Mouse (Mus musculus) heart, embryonic 10.5 days (tissue): ENCODE results near the gene Gnmt. TPM values are rescaled to one million over a fixed set of nuclear protein-coding genes. Genes with fewer than 3 reads are reported as not detected.

Source experiments
- DNase-seq: peaks from one replicate; pipeline ENCODE4 v3.0.0-alpha.2; 2017; ENCODE audit warnings: low spot score
- H3K27ac ChIP-seq: fragments of 300-500 bp; sonication (generic); 2 replicates; pipeline ENCODE4 v1.5.1; 2016; ENCODE audit warnings: mild to moderate bottlenecking
- H3K27me3 ChIP-seq: fragments of 300-500 bp; sonication (generic); 2 replicates; pipeline ENCODE4 v1.6.1; 2016; ENCODE audit warnings: mild to moderate bottlenecking; ENCODE audit not compliant: poor library complexity, insufficient read depth, severe bottlenecking
- H3K36me3 ChIP-seq: fragments of 300-500 bp; sonication (generic); 2 replicates; pipeline ENCODE4 v1.6.1; 2016; ENCODE audit warnings: mild to moderate bottlenecking, moderate library complexity
- H3K4me1 ChIP-seq: fragments of 300-500 bp; sonication (generic); 2 replicates; pipeline ENCODE4 v1.6.1; 2016; ENCODE audit warnings: mild to moderate bottlenecking
- H3K4me3 ChIP-seq: fragments of 300-500 bp; sonication (generic); 2 replicates; pipeline ENCODE4 v1.5.1; 2016; ENCODE audit warnings: mild to moderate bottlenecking, moderate library complexity
- H3K9me3 ChIP-seq: fragments of 300-500 bp; sonication (generic); 2 replicates; pipeline ENCODE4 v1.6.1; 2016; ENCODE audit warnings: mild to moderate bottlenecking, moderate library complexity
- WGBS: fragments of 180-500 bp; shearing (Covaris S2); methylation state at CpG from one replicate; pipeline ENCODE4 v1.1.7; 2016; 5-methylcytosine and 5-hydroxymethylcytosine counted together
- polyA plus RNA-seq: library from polyadenylated mRNA; unstranded; fragments of >200 nt; fragmentation: Nextera tagmentation; extraction: Ambion mirVana; gene quantifications from 2 replicates; pipeline ENCODE4 v1.2.1, GENCODE M21; 2016

Gnmt gene
- polyA plus RNA-seq, 1 experiment from 2014 or later, result 2.3 TPM

DNA sequence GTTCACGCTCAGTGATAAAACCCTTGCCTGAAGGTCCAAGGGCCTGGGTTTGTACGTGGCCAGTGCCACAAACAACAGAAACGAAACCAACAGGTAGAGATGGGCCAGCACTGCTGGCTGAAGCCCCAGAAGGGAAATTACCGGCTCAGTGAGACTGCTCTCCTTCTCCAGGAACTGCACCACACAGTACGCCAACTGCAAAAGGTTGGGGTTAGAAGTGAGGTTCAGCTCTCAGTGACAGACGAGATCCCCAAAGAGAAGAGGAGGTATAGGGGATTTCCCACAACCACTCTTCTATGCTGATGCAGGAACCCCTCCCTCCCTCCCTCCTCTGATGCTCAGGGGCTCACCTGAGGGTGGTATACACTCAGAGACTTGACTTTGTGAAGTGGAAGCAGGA lies 43.1 kb downstream of the Gnmt start:
- H3K4me1 ChIP-seq, result peaks cover 16% of the 10 kb centered on the region
- WGBS, result 90% methylated on average over 6 of the region's 6 CpGs
- H3K27ac ChIP-seq, result no peak overlapping the region
- no peaks in the 10 kb centered on the region for H3K9me3 ChIP-seq
- DNase-seq, result no peak
- no peaks in the 10 kb centered on the region for H3K27me3 ChIP-seq
- no peak overlapping the region for H3K4me3 ChIP-seq
- peaks cover 66% of the 10 kb centered on the region for H3K36me3 ChIP-seq

DNA sequence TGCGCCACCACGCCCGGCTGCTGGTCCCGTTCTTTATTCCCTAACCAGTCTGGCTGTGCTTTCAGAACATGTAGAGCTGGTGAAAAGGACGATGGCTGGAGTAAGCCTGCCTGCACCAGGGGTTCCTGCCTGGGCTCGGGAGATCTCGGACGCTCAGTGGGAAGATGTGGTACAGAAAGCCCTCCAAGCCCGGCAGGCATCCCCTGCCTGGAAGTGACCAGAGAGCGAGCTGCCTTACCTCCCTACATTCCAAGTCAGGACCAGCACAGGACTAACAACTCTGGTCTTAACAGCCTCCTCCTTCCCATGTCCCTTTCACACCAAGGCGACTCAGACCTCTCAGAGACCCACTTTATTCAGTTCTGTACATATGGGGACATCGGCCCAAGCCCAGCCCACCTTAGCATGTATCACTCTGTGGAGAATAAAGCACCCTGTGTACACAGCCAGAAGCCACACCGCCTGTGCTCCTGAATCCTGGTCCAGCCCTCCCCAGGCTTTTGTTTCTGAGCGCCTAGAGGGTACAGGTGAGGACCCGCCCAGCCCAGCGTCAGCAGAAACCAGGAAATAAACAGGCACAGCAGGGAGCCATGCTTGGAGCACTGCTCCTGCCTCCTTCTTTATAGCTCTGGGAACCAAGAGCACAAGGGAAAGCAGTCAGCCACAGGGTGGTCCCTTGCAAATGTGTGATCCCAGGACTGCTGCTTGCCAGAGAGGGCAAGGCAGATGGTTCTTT lies 46.1 kb downstream of the Gnmt start:
- Histone ChIP-seq H3K4me3 (no peak overlapping the region), H3K27ac (no peak overlapping the region), H3K27me3 (no peaks in the 10 kb centered on the region), H3K9me3 (no peaks in the 10 kb centered on the region), H3K4me1 (peaks cover 34% of the 10 kb centered on the region), H3K36me3 (peaks cover 65% of the 10 kb centered on the region)
- DNase-seq, result no peak
- 82% methylated on average over 16 of the region's 16 CpGs for WGBS

DNA sequence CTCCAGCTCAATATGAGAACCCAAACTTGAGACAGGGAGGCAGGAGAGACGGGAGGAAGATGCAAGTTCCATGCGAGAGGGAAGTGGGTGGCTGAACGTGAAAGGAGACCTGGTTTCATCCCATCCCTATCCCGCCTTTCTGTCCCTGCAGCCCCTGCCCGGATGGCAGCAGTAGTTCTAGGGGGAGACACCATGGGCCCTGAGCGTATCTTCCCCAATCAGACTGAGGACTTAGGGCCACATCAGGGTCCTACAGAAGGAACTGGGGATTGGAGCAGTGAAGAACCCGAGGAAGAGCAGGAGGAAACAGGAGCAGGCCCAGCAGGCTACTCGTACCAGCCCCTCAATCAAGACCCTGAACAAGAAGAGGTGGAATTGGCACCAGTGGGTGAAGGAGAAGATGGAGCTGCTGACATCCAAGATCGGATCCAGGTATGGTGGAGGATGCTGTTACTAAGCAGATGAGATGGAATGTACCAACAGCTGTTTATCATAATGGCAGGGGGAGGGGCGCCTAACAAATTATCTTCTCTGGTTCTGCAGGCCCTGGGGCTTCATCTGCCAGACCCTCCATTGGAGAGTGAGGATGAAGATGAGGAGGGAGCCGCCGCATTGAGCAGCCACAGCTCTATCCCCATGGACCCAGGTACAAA lies 47.4 kb downstream of the Gnmt start:
- Histone ChIP-seq H3K27me3 (no peaks in the 10 kb centered on the region), H3K27ac (peak overlapping the region; percentile 87), H3K9me3 (no peaks in the 10 kb centered on the region), H3K36me3 (peaks cover 65% of the 10 kb centered on the region), H3K4me3 (peak overlapping the region; percentile 78), H3K4me1 (peaks cover 37% of the 10 kb centered on the region)
- peak; percentile 74 for DNase-seq
- 22% methylated on average over 12 of the region's 12 CpGs for WGBS

DNA sequence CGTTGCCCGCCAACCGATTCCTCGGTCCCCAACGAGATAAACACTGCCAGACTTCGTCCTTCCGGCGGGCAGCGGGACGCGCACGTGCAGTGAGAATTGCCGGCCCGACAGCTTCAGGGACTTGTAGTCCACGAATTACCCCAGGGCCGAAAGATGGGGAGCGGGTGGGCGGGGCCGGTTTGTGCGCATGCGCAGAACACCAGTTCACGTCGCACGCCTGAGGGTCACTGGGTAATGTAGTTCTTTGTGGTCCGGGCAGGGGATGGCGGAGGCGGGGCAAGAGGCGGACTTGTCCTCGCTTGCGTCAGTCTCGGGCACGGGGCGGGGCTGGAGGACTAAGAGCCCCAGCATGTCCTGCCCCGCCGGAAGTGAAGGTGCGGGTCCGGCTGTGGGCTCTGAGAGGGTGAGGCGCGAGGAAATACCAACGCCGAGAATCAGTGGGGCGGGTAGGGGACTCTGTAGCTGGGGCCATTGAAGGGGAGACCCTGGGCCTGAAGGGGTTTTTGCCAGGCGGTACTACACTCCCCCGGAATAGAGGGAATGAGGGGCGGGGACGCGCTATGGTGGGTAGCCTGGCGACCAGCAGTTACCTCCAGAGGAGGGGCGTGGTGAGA lies 48.1 kb downstream of the Gnmt start, which contains the start of gene Klhdc3:
Gene Klhdc3 (minus strand): TSS at position 155 of the 614 bp plus-strand sequence.
- H3K36me3 ChIP-seq, result peaks cover 65% of the 10 kb centered on the region
- no peaks in the 10 kb centered on the region for H3K9me3 ChIP-seq
- peak within 1 kb of the TSS; percentile 87 for H3K27ac ChIP-seq
- DNase-seq, result peak; percentile 100
- under 1% methylated on average over 49 of the region's 49 CpGs for WGBS
- H3K27me3 ChIP-seq, result no peaks in the 10 kb centered on the region
- peak within 1 kb of the TSS; percentile 78 for H3K4me3 ChIP-seq
- peaks cover 37% of the 10 kb centered on the region for H3K4me1 ChIP-seq

DNA sequence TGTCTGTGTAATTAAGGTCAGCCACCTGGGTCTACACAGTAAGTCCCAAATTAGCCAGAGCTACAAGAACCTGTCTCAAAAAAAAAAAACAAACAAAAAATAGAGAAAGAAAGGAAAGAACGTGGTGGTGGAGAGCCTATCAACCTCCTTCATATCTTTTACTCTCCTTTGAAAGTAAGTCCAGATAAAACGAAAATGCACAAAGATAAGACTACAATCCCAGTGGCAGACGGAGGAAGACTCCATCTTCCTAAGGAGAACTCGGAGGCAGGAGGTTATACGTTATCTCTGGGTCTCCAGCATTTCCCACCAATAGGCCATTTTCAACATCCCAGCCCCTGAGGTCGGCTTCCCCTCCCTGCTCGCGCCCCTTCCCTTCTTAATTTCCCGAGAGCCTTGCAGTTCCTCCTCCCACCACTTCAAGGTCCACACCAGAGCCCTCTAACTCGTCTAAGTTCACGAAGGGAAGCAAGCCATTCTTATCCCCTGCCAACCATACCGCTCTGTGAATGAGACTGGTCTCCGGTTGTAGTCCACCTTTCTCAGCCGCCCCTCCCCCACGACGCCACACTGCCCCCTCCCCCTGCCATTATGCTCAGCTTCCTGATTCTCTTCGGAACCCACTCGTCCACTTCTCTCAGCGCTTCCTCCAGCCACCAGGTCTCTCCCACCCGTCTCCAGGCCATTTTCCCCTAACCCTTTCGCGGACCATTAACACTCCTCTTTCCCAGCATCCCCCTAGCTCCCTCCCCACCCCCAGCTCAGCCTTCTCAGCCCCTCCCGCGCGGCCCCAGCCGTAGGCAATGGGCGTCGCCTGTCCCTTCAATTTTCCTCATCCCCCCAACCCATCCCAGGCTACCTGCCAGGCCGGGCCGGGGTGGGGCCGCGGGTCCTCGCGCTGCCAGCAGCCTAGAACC lies 48.9 kb downstream of the Gnmt start:
- peak overlapping the region; percentile 78 for H3K4me3 ChIP-seq
- no peak for DNase-seq
- H3K36me3 ChIP-seq, result peaks cover 65% of the 10 kb centered on the region
- H3K27me3 ChIP-seq, result no peaks in the 10 kb centered on the region
- 1% methylated on average over 34 of the region's 34 CpGs for WGBS
- H3K4me1 ChIP-seq, result peaks cover 37% of the 10 kb centered on the region
- no peaks in the 10 kb centered on the region for H3K9me3 ChIP-seq
- H3K27ac ChIP-seq, result peak overlapping the region; percentile 87

DNA sequence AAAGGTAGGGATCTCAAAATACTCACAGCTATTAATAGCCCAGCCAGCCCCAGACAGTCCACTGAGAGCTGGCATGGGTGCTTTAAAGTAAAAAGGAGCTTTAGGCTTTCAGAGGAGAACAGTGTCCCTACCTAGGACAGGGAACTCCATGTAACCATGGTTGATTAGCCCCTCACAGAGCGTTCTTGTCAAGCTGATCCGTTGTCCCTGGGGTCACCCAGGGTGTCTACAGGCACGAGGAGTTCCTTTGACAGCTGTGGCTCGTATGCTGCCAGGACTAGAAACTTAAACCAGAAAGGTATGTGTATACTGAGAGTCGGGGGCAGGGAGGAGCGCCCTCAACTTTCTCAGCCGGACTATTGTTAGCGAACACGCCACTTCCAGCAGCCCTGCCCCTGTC lies 50.1 kb downstream of the Gnmt start:
- Histone ChIP-seq H3K9me3 (no peaks in the 10 kb centered on the region), H3K27me3 (no peaks in the 10 kb centered on the region), H3K36me3 (peaks cover 60% of the 10 kb centered on the region), H3K4me1 (peaks cover 41% of the 10 kb centered on the region), H3K4me3 (peak overlapping the region; percentile 78), H3K27ac (peak overlapping the region; percentile 87)
- DNase-seq, result peak; percentile 74
- 21% methylated on average over 9 of the region's 9 CpGs for WGBS

DNA sequence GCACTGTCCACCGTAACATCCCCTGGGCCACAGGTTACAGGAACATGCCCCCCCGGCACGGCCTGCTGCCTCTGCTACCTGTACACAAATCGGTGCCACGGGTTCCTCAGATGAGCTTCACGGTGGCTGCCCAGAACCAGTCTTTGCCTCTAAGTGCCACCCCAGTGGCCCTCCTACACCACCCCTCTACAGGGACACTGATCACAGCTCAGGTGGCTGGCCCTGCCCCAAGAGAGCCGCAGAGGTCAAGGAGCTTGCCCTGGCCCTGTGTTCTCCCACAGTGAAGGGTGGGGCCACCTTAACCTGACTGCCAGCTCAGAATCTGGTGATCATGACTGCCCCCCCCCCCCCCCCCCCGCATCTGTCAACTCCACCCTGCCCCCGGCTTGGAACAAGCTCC lies 50.6 kb downstream of the Gnmt start, which contains the start of gene Mea1:
Gene Mea1 (plus strand): TSS at position 378 of the 400 bp plus-strand sequence.
- peaks cover 40% of the 10 kb centered on the region for H3K4me1 ChIP-seq
- WGBS, result 78% methylated on average over 8 of the region's 9 CpGs
- peaks cover 55% of the 10 kb centered on the region for H3K36me3 ChIP-seq
- H3K4me3 ChIP-seq, result peak within 1 kb of the TSS; percentile 78
- H3K27ac ChIP-seq, result peak within 1 kb of the TSS; percentile 87
- no peak for DNase-seq
- H3K27me3 ChIP-seq, result no peaks in the 10 kb centered on the region
- no peaks in the 10 kb centered on the region for H3K9me3 ChIP-seq

Other genes starting within 250 kb of the Gnmt start
- gene Ttbk1, start 241.5 kb downstream of the Gnmt start, polyA plus RNA-seq, result 0.09 and 0.14 TPM in 2 replicates
- gene Dnph1, start 232.5 kb downstream of the Gnmt start, polyA plus RNA-seq, result 36.5 and 52.8 TPM in 2 replicates
- gene Cul9, start 182.8 kb downstream of the Gnmt start, polyA plus RNA-seq, result 4.8 and 5.3 TPM in 2 replicates
- 10.9 and 15.7 TPM in 2 replicates for gene Srf, start 173.0 kb downstream of the Gnmt start, polyA plus RNA-seq
- gene Ptk7, start 99.7 kb downstream of the Gnmt start, polyA plus RNA-seq, result 65.4 and 67.7 TPM in 2 replicates
- 21.1 and 22.5 TPM in 2 replicates for gene Klc4, start 83.1 kb downstream of the Gnmt start, polyA plus RNA-seq
- 131 and 151 TPM in 2 replicates for gene Mrpl2, start 82.9 kb downstream of the Gnmt start, polyA plus RNA-seq
- gene Cul7, start 78.8 kb downstream of the Gnmt start, polyA plus RNA-seq, result 44.8 and 51.3 TPM in 2 replicates
- 46.3 and 61.0 TPM in 2 replicates for gene Rrp36, start 54.8 kb downstream of the Gnmt start, polyA plus RNA-seq
- gene Mea1, start 50.4 kb downstream of the Gnmt start, polyA plus RNA-seq, result 143 and 180 TPM in 2 replicates
- gene Klhdc3, start 48.3 kb downstream of the Gnmt start, polyA plus RNA-seq, result 152 and 167 TPM in 2 replicates
- gene Ppp2r5d, start 24.1 kb downstream of the Gnmt start, polyA plus RNA-seq, result 76.8 and 103 TPM in 2 replicates
- 14.0 and 21.9 TPM in 2 replicates for gene Pex6, start 17.7 kb downstream of the Gnmt start, polyA plus RNA-seq
- gene Cnpy3, start 23.0 kb upstream of the Gnmt start, polyA plus RNA-seq, result 63.2 and 68.4 TPM in 2 replicates
- 0.39 and 0.60 TPM in 2 replicates for gene Ptcra, start 34.5 kb upstream of the Gnmt start, polyA plus RNA-seq
- gene 2310039H08Rik, start 43.5 kb upstream of the Gnmt start, polyA plus RNA-seq, result 45.8 and 51.2 TPM in 2 replicates
- gene Rpl7l1, start 53.5 kb upstream of the Gnmt start, polyA plus RNA-seq, result 130 and 184 TPM in 2 replicates
- gene Bicral, start 129.3 kb upstream of the Gnmt start, polyA plus RNA-seq, result 3.3 and 3.4 TPM in 2 replicates
- 43.8 and 63.2 TPM in 2 replicates for gene Tbcc, start 161.5 kb upstream of the Gnmt start, polyA plus RNA-seq
- gene Prph2, start 181.3 kb upstream of the Gnmt start, polyA plus RNA-seq, result not detected in 2 replicates